Mouse (Mus musculus) hindbrain, embryonic 16.5 days (tissue): ENCODE measurements at regions not wholly inside any gene's neighbourhood (a gene's known extent, or its start where the extent isn't known, plus 50 kb on each side); places are given as distances from the start of the nearest gene placed in this dataset.

Source experiments
- ATAC-seq: fragments of 200-750 bp; cut with Nextera tagmentation; 2 replicates; pipeline ENCODE4 v1.8.0; 2017; ENCODE audit warnings: moderate TSS enrichment, moderate library complexity
- H3K27ac ChIP-seq: fragments of 300-500 bp; sonication (generic); 2 replicates; pipeline ENCODE4 v1.5.1; 2014; ENCODE audit warnings: low read depth, mild to moderate bottlenecking, control low read depth, low read length, moderate library complexity
- H3K27me3 ChIP-seq: fragments of 300-500 bp; sonication (generic); replicated peaks from 2 replicates; pipeline ENCODE4 v1.6.1; 2014; ENCODE audit warnings: low read length; ENCODE audit not compliant: control insufficient read depth, insufficient read depth
- H3K36me3 ChIP-seq: fragments of 300-500 bp; sonication (generic); 2 replicates; pipeline ENCODE4 v1.6.1; 2014; ENCODE audit warnings: mild to moderate bottlenecking, low read length, moderate library complexity, mixed read lengths; ENCODE audit not compliant: control insufficient read depth, insufficient read depth
- H3K4me1 ChIP-seq: fragments of 300-500 bp; sonication (generic); 2 replicates; pipeline ENCODE4 v1.6.1; 2014; ENCODE audit warnings: low read depth, low read length; ENCODE audit not compliant: control insufficient read depth, insufficient read depth
- H3K4me2 ChIP-seq: fragments of 300-500 bp; sonication (generic); 2 replicates; pipeline ENCODE4 v1.6.1; 2014; ENCODE audit warnings: mild to moderate bottlenecking, low read length, control low read depth, moderate library complexity
- H3K4me3 ChIP-seq: fragments of 300-500 bp; sonication (generic); 2 replicates; pipeline ENCODE4 v1.5.1; 2014; ENCODE audit warnings: mild to moderate bottlenecking, low read length, control low read depth, moderate library complexity
- H3K9ac ChIP-seq: fragments of 300-500 bp; sonication (generic); 2 replicates; pipeline ENCODE4 v1.6.1; 2014; ENCODE audit warnings: low read depth, mild to moderate bottlenecking, control low read depth, low read length, moderate library complexity
- H3K9me3 ChIP-seq: fragments of 300-500 bp; sonication (generic); 2 replicates; pipeline ENCODE4 v1.6.1; 2014; ENCODE audit warnings: mild to moderate bottlenecking, low read length, moderate library complexity; ENCODE audit not compliant: control insufficient read depth
- WGBS: fragments of 180-500 bp; shearing (Covaris S2); extraction: QIAGEN DNeasy Blood & Tissue Kit; methylation state at CpG from one replicate; pipeline ENCODE4 v1.1.7; 2014; 5-methylcytosine and 5-hydroxymethylcytosine counted together

- Histone ChIP-seq H3K4me3 (no peak overlapping the region), H3K9me3 (no peaks in the 10 kb centered on the region), H3K9ac (no peak overlapping the region), H3K4me1 (no peaks in the 10 kb centered on the region), H3K27me3 (no peaks in the 10 kb centered on the region), H3K4me2 (no peak overlapping the region), H3K27ac (no peak overlapping the region), H3K36me3 (no peaks in the 10 kb centered on the region)
- ATAC-seq: no peak
- 70% methylated on average over 7 of the region's 7 CpGs for WGBS
Measured at GRCm38 (mm10) chr1:23574461-23574860, 176.9 kb upstream of the Ogfrl1 start.

GRCm38 (mm10) chr1:23575005-23575404, 177.4 kb upstream of the Ogfrl1 start:
- Histone ChIP-seq H3K4me3 (no peak overlapping the region), H3K27ac (no peak overlapping the region), H3K36me3 (no peaks in the 10 kb centered on the region), H3K9me3 (no peaks in the 10 kb centered on the region), H3K27me3 (no peaks in the 10 kb centered on the region), H3K9ac (no peak overlapping the region), H3K4me2 (no peak overlapping the region), H3K4me1 (no peaks in the 10 kb centered on the region)
- peak; percentile 71 for ATAC-seq

DNA sequence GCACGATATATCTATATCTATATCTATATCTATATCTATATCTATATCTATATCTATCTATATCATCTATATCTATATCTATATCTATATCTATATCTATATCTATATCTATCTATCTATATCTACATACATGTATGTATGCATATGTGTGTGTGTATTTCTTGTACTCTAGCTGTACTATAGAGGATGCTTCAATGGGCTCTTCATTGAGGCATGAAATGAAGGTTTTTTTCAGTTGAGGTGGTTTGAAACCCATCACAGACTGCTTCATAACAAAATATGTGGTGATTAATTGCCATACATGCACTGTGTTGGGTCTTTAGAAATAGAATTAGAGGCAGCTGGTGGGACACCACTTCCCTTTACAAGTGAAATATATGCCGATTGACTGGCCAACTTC, 177.9 kb upstream of the Ogfrl1 start:
- Histone ChIP-seq H3K4me2 (no peak overlapping the region), H3K4me3 (no peak overlapping the region), H3K36me3 (no peaks in the 10 kb centered on the region), H3K27ac (no peak overlapping the region), H3K27me3 (no peaks in the 10 kb centered on the region), H3K9ac (no peak overlapping the region), H3K9me3 (no peaks in the 10 kb centered on the region), H3K4me1 (no peaks in the 10 kb centered on the region)
- ATAC-seq: no peak
- WGBS: 83% methylated on average over 2 of the region's 2 CpGs

DNA sequence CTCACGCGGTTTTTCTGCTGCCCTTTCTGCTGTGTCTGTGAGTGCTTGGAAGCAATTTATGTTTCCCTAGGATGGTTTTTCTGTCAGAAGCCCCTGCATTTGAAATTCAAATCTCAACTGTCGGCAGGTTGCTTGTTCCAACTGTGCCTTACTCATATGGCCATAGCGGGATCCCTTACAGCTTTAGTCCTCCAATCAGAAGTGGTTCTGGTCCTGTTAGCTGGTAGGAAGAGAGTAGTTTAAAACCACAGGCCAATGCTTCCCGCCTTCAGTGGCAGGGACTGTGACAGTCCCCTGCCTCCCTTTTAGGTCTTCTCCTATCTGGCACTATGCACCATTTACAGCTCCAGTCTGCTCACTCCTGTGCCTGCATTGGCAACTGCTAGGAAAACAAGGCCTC, 178.6 kb upstream of the Ogfrl1 start:
- ATAC-seq: no peak
- Histone ChIP-seq H3K36me3 (no peaks in the 10 kb centered on the region), H3K27me3 (no peaks in the 10 kb centered on the region), H3K4me2 (no peak overlapping the region), H3K27ac (no peak overlapping the region), H3K4me1 (no peaks in the 10 kb centered on the region), H3K9me3 (no peaks in the 10 kb centered on the region), H3K9ac (no peak overlapping the region), H3K4me3 (no peak overlapping the region)
- 63% methylated on average over 5 of the region's 5 CpGs for WGBS

DNA sequence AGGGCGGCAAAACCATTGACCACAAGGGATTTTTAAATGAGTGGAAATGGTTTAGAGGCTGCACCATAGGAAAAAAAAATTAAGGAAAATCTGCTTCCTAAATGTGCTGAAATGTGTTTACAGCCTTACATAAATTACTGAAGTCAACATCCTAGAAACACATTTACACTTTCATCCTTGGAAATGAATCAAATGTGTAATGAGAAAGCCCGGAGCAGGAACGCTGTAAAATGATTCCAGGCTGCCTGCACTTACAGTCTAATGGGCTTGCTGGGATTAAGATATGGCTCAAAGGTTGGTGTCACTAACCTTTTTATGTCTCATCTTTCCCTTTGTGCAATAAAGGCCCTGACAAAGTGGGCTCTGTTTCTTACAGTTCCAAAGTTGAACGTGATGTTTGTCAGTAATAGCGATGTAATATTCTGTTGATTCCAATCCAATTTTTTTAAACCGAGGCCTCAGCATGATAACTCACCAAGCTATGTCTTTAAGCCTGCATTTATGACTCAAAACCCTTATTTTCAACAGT, 172.1 kb upstream of the B3gat2 start:
- no peak overlapping the region for H3K4me3 ChIP-seq
- no peaks in the 10 kb centered on the region for H3K27me3 ChIP-seq
- no peak overlapping the region for H3K27ac ChIP-seq
- 71% methylated on average over 6 of the region's 6 CpGs for WGBS
- H3K4me1 ChIP-seq: no peaks in the 10 kb centered on the region
- H3K9me3 ChIP-seq: no peaks in the 10 kb centered on the region
- no peak for ATAC-seq
- no peak overlapping the region for H3K4me2 ChIP-seq
- no peaks in the 10 kb centered on the region for H3K36me3 ChIP-seq
- H3K9ac ChIP-seq: no peak overlapping the region

DNA sequence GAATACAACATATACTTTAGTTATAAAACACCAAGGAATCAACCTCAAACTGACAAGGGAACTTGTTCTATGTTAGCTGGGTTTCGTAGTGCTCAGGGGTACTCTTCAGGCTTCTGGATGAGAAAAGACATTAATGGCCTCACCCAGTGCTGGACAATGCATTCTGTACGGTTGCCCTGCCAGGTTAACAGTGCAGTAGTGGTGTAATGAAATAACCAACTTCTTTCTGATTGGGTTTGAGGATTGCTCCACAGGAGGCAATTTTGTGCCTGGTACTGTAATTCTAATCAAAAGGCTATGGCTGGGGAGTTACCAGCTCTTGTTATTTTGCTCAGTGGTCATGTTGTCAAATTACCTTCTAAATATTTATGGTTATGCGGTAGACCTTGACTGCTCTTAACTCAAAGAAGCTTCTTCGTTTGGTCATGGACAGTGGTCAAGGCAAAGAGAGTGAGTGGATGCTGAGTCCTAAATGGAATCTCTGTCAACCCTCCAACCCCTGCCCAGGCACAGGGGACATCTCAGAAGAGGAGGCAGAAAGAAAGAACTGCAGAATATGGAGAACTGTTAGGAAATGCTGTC, 158.8 kb upstream of the B3gat2 start:
- H3K27me3 ChIP-seq: no peaks in the 10 kb centered on the region
- no peak overlapping the region for H3K9ac ChIP-seq
- no peak overlapping the region for H3K4me3 ChIP-seq
- H3K4me1 ChIP-seq: no peaks in the 10 kb centered on the region
- no peak overlapping the region for H3K27ac ChIP-seq
- no peak for ATAC-seq
- 84% methylated on average over 4 of the region's 4 CpGs for WGBS
- H3K9me3 ChIP-seq: no peaks in the 10 kb centered on the region
- no peaks in the 10 kb centered on the region for H3K36me3 ChIP-seq
- H3K4me2 ChIP-seq: no peak overlapping the region

GRCm38 (mm10) chr1:23629366-23629765, 132.2 kb upstream of the B3gat2 start:
- Histone ChIP-seq H3K27ac (no peak overlapping the region), H3K27me3 (no peaks in the 10 kb centered on the region), H3K36me3 (no peaks in the 10 kb centered on the region), H3K9me3 (no peaks in the 10 kb centered on the region), H3K4me2 (no peak overlapping the region), H3K4me3 (no peak overlapping the region), H3K4me1 (no peaks in the 10 kb centered on the region), H3K9ac (no peak overlapping the region)
- WGBS: 36% methylated on average over 4 of the region's 4 CpGs
- ATAC-seq: no peak

DNA sequence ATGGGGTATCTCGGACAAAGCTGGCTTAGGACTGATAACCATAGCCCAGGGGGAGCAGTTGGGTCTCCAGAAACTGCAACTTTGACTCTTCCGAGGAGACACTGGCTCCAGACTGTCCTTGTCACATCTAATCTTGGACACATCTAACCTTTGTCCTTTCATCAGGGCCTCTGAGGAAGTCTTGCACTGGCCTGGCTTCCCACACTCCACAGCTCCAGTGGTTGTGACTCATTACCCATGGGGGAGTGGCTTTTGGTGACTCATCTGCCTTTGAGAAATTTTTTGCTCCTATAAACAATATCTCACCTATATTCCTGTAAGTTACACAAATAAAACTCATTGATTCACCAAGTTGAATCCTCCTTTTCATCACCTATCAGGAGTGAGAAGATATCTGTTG, 116.5 kb upstream of the B3gat2 start:
- H3K4me2 ChIP-seq: no peak overlapping the region
- H3K27ac ChIP-seq: no peak overlapping the region
- no peaks in the 10 kb centered on the region for H3K4me1 ChIP-seq
- H3K36me3 ChIP-seq: no peaks in the 10 kb centered on the region
- H3K4me3 ChIP-seq: no peak overlapping the region
- ATAC-seq: no peak
- H3K9me3 ChIP-seq: no peaks in the 10 kb centered on the region
- no peak overlapping the region for H3K9ac ChIP-seq
- no peaks in the 10 kb centered on the region for H3K27me3 ChIP-seq
- WGBS: 84% methylated on average over 2 of the region's 2 CpGs

DNA sequence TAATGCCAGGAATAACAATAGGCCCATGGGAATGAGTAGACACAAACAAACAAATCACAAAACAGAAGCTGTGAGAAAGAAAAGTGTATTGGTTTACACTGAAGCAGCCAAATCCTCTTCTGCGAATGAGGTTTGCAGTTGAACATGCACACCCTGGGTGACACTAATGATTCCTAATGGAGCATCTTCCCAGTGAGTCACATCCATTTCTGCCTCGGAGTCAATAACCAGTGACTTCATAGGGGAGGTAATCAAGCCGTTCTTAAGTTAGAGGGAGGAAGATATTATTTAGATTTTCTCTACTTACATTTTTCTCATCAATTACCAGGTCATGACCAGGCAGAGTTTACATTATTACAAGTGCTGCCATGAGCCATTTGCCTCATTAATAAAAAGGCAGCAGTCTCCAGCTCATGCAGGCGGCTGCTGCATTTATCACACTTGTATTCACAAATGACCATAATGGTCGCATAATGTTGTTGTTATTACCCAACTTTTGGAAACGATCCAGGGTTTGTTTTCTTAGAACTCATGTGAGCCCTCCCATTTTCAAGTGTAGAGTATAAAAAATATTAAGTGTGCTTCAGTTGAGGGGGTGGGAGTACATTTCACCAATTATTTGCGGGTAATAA, 112.6 kb upstream of the B3gat2 start:
- no peaks in the 10 kb centered on the region for H3K9me3 ChIP-seq
- ATAC-seq: peak; percentile 70; the same call in 1 of the 2 replicates
- no peak overlapping the region for H3K27ac ChIP-seq
- no peaks in the 10 kb centered on the region for H3K36me3 ChIP-seq
- H3K4me2 ChIP-seq: no peak overlapping the region
- 59% methylated on average over 7 of the region's 7 CpGs for WGBS
- no peaks in the 10 kb centered on the region for H3K27me3 ChIP-seq
- H3K4me3 ChIP-seq: no peak overlapping the region
- no peaks in the 10 kb centered on the region for H3K4me1 ChIP-seq
- no peak overlapping the region for H3K9ac ChIP-seq
